Mouse (Mus musculus) telencephalon, adult 2 months (tissue): ENCODE measurements around the gene Tuba1c.

ENCODE experiments used
- DNase-seq: peaks from one replicate; pipeline ENCODE4 v3.0.0-alpha.2; 2011; ENCODE audit warnings: low read depth, low spot score

The Tuba1c gene

DNA sequence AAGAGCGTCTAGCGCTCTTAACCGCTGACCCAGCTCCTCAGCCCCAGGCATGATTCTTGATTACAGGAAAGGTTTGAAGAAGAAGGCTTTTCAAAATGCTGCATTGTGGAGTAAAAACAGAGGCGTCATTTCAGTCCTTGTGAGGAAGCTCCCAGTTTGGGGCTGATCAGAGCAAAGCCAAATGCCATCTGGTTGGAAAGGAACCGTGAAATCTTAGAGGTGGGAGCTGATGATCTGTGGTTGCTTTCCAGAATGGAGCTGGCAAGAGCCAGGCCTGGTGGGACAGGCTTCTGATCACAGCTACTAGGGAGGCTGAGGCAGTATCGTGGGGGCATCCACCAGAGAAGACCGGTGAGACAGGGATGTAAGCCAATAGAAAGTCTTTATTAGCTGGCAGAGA lies 32.9 kb upstream of the Tuba1c start:
- no peak for DNase-seq

DNA sequence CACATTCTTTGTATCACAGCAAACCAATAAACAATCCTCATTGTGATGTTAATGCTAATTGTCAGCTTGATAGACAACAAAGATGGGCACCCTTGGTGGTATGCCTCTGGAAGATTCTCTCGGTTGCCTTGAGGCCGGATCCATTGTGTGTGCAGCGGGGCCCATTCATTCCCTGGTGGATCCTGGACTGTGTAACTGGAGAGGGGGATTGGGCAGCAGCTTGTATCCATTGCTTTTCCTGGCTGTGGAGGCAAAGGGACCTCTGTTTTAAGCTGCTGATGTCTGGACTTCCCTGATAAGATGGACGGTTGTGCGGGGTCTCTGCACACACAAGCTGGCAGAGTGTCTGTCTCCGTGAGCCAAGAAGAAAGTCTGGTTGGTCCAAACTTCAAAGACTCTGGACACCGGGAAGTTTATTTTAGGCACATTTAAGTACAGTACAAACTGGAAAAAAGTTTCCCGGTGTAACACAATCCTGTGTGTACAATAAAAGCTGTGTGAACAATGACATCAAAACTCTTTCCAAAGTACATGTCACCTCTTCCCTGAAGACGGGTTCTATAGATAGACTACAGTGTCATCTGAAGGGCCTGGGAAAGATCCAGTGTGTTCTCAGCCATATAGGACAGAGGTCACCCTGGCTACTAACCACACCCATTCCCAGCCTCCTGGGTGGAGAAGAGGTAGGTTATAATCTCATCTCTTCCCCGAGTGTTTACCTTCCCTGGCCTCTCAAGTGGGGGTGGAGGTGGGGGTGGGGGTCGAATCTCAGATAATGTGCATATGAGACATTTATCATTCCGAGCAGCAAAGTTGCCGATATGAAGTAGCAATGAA lies 31.5 kb upstream of the Tuba1c start:
- DNase-seq, result no peak

DNA sequence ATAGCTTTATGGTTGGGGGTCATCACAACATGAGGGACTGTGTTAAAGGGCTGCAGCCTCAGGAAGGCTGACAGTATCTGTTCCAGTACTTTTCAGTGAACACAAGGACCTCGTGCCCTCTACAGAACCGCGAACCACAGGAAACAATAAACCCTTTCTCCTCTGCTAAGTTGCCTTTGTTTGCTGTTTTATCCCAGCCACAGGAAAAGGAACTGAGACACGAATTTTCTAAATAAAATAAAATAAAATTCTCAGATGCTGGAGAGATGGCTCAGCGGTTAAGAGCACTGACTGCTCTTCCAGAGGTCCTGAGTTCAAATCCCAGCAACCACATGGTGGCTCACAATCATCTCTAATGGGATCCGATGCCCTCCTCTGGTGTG lies 30.9 kb upstream of the Tuba1c start:
- no peak for DNase-seq

DNA sequence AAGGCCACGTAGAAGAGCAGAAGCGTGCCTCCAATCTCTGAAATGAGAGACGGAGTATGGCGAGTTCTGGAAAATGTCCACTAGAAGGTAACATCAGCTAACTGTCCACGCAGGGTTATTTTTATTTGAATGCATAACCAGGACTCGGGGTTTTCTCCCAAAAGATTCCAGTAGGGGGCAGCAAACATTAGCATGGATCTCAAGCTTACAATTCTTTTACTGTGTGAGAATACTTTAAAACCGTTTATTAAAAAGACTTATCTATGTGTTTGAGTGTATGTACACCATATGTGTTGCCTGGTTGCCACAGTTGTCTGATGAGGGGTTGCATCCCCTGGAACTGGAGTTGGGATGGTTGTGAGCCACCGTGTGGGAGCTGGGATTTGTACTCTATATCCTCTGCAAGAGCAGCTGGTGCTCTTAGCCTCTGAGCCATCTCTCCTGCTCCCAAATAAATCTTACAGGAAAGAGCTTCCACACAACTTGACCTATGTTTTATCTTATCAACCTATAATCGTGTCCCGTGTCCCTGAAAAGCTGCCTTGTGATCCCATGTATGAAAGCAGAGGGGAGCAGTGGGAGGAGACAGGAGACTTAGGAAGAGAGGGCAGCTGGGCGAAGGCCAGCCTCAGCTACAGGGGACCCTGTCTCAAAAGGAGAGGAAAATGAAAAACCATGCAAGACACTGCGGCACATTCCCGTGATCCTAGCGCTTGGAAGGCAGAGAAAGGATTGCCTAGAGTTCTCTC lies 29.0 kb upstream of the Tuba1c start:
- DNase-seq, result no peak

DNA sequence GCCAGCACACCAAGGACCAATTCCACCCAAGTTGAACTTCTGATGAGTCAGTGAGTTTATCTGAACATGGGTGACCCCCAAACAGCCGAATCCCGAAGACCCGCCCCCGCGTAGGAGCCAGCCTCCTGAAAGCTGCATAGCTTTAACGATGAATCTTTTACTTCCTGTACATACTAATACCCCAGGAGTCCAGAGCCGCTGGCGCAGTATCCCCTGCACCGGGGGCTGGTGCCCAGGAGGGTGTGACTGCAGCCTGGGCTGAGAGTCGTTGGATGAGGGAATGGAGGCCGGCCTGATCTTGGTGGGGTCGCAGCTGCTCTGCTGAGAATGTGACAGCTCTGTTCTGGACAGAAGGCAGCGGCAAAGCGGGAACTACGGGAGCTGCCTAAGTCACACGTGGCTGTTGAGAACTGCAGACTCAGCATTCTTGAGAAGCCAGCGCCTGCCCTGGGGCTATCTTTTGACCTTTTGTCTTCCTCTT lies 28.2 kb upstream of the Tuba1c start:
- DNase-seq, result no peak

DNA sequence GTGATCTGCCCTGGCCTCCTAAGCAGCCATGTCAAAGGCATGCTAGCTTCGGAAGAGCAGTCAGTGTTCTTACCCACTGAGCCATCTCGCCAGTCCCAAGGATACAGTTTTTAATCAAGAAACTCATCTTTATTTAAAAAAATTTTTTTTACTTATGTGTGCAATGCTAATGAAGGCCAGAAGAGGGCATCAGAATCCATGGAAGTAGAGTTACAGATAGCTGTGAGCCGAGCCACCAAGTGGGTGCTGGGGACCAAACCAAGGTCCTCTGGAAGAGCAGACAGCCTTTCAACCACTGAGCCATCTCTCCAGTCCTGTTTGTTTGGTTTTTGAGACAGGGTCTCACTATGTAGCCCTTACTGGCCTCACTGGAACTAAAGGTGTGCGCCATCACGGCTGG lies 26.1 kb upstream of the Tuba1c start:
- no peak for DNase-seq

DNA sequence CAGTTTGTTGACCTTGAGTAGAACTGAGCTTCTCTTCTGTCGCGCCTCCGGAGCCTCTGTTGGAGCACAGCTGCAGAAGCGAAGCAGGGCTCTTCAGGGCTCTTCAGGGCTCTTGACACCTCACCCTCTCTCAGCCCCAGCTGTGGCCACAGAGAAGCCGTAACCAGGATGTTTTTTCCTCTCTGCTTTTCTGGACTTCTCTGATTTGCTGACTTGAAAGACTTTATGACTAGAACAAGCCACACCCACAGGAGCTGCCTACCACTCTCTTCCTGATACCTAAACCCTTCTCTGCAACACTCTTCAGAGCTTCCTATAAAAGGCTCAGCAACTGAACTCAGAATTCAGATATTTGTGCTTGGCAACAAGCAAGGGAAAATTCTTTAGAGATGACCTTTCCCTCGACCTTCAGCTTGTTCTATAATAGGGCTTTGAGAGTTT lies 20.9 kb upstream of the Tuba1c start:
- no peak for DNase-seq

DNA sequence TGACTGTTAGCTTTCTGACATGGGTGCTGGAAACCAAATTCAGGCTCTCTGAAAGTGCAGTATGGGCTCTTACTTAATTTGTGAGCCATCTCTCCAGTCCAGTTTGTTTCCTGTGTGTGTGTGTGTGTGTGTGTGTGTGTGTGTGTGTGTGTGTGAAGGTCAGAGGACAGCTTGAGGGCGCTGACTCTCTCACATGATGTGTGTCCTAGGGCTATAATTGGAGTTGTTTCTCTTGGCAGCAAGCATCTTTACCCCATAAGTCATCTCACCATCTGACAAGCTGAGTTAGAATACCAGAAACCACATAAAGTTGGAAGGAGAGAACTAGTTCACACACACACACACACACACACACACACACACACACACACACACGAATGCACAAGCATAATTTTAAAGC lies 18.8 kb upstream of the Tuba1c start:
- no peak for DNase-seq

DNA sequence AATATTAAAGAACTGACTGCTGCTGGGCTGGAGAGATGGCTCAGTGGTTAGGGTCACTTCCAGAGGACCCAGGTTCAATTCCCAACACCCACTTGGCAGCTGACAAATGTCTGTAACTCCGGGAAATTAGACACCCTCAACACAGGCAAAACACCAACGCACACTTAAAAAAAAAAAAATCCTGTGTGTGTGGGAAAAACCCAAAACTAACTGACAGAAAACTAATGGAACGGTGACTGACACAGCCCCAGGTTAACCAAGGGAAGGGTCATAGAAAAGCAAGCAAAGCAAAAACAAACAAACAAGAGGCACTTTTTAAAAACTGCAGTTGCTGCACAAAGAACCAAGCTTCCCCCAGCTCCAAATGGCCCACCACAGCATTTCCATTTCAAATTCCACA lies 17.7 kb upstream of the Tuba1c start:
- no peak for DNase-seq

DNA sequence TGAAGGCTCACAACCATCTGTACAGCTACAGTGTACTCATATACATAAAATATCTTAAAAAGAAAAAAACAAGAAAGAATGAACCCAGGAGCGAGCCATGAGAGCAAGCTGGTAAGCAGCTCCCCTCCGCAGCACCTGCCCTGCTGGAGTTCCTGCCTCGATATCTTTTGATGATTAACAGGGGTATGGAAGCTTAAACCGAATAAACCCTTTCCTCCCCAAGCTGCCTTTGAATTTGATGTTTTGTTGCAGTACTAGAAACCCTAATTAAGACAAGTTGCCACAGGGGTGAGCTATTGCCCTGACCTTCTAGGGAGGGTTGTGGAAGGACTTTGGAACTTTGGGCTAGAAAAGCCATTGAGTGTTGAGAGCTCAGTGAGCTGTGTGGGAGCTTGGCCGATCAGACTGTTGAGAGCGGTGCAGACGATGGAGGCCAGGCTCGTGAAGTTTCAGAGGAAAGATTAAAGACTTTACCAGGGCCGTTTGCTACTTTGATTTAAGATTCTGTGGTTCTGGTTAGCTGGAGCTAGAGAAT lies 15.1 kb upstream of the Tuba1c start:
- DNase-seq, result no peak

DNA sequence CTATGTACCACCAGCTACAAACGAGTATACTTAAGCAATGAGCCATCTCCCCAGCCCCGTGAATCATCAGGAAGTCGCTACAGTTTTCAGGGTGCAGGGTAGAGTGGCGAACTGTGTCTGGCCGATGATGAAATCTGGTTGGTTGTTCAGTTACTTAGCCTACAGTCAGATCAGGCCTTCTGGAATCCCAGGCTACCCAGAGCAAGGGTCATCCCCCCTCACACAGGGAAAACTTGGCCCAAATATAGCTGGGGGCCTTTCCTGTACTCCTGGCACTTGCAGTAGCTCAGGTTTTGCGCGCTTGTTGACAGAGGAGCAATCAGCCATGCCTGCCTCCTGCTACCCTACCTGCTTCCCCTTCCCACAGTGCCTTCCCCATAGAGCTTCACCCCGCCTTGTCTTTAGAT lies 12.3 kb upstream of the Tuba1c start:
- DNase-seq, result no peak

DNA sequence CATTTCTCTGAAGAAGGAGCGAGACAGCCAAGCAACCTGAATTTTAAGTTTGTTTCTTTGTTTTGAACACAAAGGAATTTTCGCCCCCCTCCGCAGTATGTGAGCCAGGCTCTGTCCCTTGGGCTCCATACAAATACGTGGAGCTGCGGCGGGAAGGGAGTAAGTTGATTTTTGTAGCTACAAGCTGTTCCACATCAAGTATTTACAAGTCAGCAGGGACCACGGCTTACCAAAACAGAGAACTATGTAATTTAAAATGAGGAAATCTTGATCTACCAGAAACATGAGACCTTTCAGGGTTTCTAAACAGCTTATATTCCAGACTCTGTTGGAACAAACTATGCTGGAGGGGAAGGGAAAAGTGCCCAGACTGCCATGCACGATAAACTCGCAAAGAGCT lies 11.7 kb upstream of the Tuba1c start:
- no peak for DNase-seq

DNA sequence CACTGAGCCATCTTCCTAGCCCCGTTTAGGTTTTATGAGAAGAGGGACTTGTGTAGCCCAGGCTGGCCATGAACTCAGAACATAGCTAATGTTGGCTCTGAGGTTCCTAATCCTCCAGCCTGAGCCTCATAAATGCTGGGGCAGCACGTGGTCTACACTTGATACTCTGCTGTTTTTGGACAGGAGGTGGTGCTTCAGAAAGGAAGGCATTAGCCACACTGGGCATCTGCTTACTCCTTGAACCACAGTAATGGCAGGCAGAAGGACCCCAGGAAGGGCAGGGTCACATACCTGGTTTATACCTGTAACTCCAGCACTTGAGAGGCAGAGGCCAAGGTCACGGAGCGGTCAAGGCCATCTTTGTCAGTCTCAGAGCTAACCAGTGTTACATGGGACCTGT lies 11.1 kb upstream of the Tuba1c start:
- no peak for DNase-seq

DNA sequence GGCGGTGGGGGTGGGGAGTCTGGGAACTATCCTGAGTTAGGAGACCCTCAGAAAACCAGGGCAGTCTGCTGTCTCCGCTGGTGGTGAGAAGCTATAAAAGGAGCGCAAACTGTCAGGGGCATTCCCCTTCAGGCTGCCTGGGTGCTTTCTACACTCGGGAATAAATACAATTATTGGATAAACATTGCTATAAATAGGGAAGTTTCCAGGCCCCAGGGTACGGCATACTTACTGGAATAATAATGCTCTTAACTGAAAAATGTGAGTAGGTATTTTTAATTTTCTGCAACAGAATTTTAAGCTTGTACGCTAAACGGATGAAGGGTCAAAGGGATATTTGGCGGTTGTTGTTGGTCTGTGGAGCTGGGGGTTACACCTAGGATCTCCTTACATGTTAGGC lies 10.3 kb upstream of the Tuba1c start:
- no peak for DNase-seq

DNA sequence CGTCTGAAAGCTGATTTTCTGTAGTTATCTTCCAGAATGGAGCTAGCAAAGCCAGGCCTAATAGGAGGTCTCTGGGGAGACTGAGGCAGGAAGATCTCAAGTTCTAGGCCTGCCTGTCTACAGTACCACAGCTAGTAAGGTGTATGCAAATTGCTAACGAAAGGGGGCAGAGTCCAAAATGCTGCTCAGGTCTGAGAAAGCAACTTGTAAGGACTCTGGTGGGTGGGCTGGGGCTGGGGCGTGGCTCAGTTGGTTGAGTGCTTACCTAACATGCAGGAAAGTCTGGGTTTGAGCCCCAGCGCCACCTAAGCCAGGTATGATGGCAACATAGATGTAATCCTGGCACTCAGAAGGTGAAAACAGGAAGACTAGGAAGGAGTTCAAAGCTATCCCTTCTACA lies 9.5 kb upstream of the Tuba1c start:
- no peak for DNase-seq

DNA sequence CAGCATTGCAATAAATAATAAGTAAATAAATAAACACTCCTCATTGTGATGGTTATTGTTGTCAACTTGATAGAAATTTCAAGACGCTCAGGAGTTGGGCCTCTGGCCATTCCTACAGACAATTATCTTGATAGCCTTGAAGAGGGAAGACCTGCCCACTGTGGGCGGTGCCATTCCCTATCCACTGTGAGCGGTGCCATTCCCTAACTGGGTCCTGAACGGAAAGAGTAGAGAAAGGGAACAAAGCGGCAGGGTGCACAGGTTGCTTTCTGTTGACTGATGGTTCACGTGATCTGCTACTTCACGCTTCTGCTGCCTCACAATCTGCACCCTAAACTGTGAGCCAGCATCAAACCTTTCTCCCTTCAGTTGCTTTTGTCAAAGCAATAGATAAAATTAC lies 8.4 kb upstream of the Tuba1c start:
- DNase-seq, result no peak

DNA sequence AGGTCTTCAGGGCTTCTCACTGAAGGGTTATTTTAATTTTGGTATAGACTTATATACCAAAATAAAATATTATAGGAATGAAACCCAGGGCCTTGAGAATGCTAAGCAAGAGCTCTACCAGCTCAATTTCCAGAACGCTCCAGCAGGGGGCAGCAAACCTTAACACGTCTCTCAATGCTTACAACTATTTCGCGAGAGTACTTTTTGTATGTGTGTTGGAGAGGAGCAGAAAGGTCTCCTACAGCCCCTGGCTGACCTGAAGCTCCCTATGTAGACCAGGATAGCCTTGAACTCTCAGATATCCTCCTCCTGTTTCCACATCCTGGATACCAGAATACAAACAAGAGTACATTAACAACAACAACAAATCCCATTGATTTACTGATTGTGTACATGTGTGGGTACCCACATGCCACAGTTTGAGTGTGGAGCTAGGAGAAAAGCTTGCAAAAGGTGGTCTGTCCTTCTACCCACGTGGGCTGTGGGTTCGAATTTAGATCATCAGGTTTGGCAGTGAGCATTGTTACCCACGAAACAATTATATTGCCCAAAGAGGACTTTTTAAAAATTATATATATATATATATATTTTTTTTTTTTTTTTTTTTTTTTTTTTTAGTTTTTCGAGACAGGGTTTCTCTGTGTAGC lies 4.9 kb upstream of the Tuba1c start:
- peak; percentile 55 for DNase-seq

DNA sequence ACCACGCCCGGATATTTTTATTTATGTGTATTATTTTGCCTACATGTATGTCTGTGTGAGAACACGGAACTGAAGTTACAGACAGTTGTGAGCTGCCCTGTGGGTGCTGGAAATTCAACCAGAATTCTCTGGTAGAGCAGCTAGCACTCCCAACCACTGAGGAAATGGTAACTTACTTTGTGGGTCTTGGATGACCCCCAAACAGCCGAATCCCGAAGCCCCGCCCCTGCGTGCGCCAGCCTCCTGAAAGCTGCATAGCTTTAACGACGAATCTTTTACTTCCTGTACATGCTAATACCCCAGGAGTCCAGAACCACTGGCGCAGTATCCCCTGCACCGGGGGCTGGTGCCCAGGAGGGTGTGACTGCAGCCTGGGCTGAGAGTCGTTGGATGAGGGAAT lies 4.3 kb upstream of the Tuba1c start:
- no peak for DNase-seq

DNA sequence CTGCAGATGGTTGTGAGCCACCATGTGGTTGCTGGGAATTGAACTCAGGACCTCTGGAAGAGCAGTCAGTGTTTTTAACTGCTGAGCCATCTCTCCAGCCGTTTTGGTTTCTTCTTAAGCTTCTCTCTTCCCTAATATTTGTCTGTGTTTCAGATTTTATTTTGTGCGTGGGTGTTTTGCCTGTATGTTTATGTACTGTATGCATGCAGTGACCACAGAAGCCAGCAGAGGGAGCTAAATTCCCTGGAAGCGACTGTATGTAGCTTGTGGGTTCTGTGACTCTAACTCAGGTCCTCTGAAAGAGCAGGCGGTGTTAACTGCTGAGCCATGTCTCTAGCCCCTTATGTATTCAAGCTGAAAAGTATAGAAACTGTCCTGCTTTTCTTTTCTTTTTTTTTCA lies 3.4 kb upstream of the Tuba1c start:
- no peak for DNase-seq

DNA sequence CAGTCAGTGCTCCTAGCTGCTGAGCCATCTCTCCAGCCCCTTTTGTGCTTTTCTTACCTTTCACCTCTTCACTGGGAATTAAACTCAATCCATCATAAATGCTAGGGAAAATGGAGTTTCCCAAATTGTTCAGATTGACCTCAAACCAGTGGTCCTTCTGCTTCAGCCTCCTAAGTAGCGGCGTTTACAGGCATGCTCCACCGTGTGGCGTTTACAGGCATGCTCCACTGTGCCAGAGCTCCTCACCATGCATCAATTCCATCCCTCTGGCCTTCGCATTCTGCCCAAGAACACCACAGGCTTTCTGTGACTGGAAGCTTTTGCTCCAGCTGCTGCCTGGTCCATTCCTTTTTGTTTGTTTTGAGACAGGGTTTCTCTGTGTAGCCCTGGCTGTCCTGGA lies 2.6 kb upstream of the Tuba1c start:
- no peak for DNase-seq

DNA sequence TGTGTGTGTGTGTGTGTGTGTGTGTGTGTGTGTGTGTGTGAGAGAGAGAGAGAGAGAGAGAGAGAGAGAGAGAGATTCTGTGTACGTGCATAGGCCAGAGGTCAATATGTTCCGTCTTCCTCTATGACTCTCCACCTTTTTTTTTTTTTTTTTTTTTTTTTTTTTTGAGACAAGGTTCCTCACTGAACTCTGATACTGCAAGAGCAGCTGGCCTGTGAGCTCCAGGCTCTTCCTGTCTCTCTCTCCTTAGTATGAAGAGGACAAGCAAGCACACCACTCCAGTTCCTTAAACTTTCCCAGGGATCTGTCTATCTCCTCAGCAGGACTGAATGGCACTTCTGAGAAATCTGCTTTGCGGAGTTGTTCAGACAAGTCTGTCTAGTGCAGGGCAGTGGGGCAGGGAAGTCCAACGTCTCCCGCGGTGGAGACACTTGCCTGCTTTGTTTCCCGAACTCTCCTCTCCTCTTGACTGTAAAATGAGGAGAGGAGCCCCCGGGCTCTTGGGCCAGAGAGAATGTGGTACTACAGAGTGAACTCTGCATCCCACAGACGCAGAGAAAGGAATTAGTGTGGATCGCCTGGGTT lies 725 bp upstream of the Tuba1c start:
- DNase-seq, result no peak
